Mouse (Mus musculus) lung, postnatal 0 days (tissue): ENCODE results near the gene Pnmt.

Experiments used
- CTCF ChIP-seq: IDR thresholded peaks from 2 replicates; pipeline ENCODE4 v1.5.1; 2016; ENCODE audit warnings: antibody characterized with exemption, mild to moderate bottlenecking
- EP300 ChIP-seq: IDR thresholded peaks from 2 replicates; pipeline ENCODE4 v1.6.1; 2016; ENCODE audit warnings: antibody characterized with exemption, mild to moderate bottlenecking, control low read depth

DNA sequence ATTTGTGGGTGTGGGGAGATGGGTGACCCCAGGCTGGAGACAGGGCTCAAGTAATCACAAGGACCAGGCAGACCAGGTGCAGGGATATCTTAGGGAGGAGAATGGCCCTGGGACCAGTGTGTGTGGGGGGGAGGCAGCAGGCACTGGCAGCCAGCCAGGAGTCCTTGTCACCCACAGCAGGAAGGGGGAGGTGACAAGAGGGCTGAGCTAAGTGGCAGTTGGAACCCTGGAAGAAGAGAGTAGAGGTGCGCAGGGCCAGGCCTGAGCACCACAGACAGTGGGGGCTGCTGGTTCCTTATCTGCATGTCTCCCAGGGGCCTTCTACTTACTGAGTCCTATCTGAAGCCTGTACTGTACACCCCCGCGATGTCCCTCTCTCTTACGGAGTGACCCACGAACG is 7.1 kb downstream of the Pnmt start:
- TF ChIP-seq CTCF (no peak), EP300 (no peak)
